Mouse (Mus musculus) G1E (cell line): ENCODE measurements around the gene Mmp24. TPM values are rescaled to one million over a fixed set of nuclear protein-coding genes. Genes with fewer than 3 reads are reported as not detected.

Experiments
- ATAC-seq: 2 replicates; pipeline ENCODE4 v1.8.0; 2016; ENCODE audit warnings: mild to moderate bottlenecking; ENCODE audit not compliant: insufficient number of reproducible peaks, poor library complexity, low FRiP score, severe bottlenecking; ENCODE audit errors: extremely low read depth
- DNase-seq: peaks from one replicate; pipeline ENCODE4 v3.0.0; 2012; ENCODE audit warnings: low spot score
- H3K27me3 ChIP-seq: 2 replicates; pipeline ENCODE4 v1.6.1; 2012; ENCODE audit warnings: mild to moderate bottlenecking, low read length, inconsistent platforms; ENCODE audit not compliant: insufficient read depth
- H3K36me3 ChIP-seq: replicated peaks from 2 replicates; pipeline ENCODE3; 2012; ENCODE audit warnings: mild to moderate bottlenecking, inconsistent platforms
- H3K4me1 ChIP-seq: 2 replicates; pipeline ENCODE4 v1.6.1; 2012; ENCODE audit warnings: low read depth, low read length, inconsistent platforms, mixed read lengths; ENCODE audit not compliant: insufficient read depth
- H3K4me3 ChIP-seq: 2 replicates; pipeline ENCODE4 v1.5.1; 2012; ENCODE audit warnings: low read depth, mild to moderate bottlenecking, inconsistent platforms, low read length, moderate library complexity, mixed read lengths
- H3K9me3 ChIP-seq: replicated peaks from 2 replicates; pipeline ENCODE4 v1.6.1; 2012; ENCODE audit warnings: inconsistent platforms
- CTCF ChIP-seq: IDR thresholded peaks from 2 replicates; pipeline ENCODE4 v1.5.1; 2012; ENCODE audit warnings: low read depth, low read length, inconsistent platforms, mixed read lengths
- GATA1 ChIP-seq: IDR thresholded peaks from 2 replicates; pipeline ENCODE4 v1.6.1; 2012; ENCODE audit warnings: borderline replicate concordance, low read length, inconsistent platforms, mixed read lengths
- GATA2 ChIP-seq: IDR thresholded peaks from 2 replicates; pipeline ENCODE4 v1.6.1; 2012; ENCODE audit warnings: low read depth, low read length, inconsistent platforms, borderline replicate concordance
- POLR2AphosphoS5 ChIP-seq: IDR thresholded peaks from 2 replicates; pipeline ENCODE4 v1.6.1; 2012; ENCODE audit warnings: low read depth, low read length, inconsistent platforms; ENCODE audit not compliant: insufficient replicate concordance
- TAL1 ChIP-seq: conservative IDR thresholded peaks from 2 replicates; pipeline ENCODE4 v1.6.1; 2012; ENCODE audit warnings: low read depth, low read length, inconsistent platforms, mixed read lengths
- polyA plus RNA-seq: library from polyadenylated mRNA; stranded (reverse); fragments of >175 nt; gene quantifications from 2 replicates; pipeline ENCODE4 v1.2.3, GENCODE M21; 2012
- total RNA-seq, 2 experiments: library from RNA; stranded (forward) in 1 of 2; stranded (reverse) in 1 of 2; fragments of 200-1000 nt in 1 of 2; fragments of >200 nt in 1 of 2; fragmentation: Nextera tagmentation in 1 of 2; gene quantifications; 2 replicates each; pipeline ENCODE4 v1.2.3; 2014 to 2017

The Mmp24 gene
- total and polyA plus RNA-seq, 3 experiments: 0.05 TPM; not detected in 2

- peak; percentile 44 for DNase-seq
- Histone ChIP-seq H3K4me3 (peak overlapping the region; percentile 49; the same call in 1 of the 2 replicates), H3K27me3 (peaks cover 42% of the 10 kb centered on the region), H3K9me3 (0 out of 2 replicates have a peak, but pooled peaks cover 3% of the 10 kb centered on the region), H3K36me3 (no peaks in the 10 kb centered on the region), H3K4me1 (peaks cover 7% of the 10 kb centered on the region)
- no peak for ATAC-seq
- TF ChIP-seq POLR2AphosphoS5 (no peak), CTCF (no peak), GATA2 (no peak), TAL1 (no peak), GATA1 (no peak)
These were observed 632 bp downstream of the Mmp24 start for GRCm38 (mm10) chr2:155775685-155776263.

GRCm38 (mm10) chr2:155776824-155777687, 1.9 kb downstream of the Mmp24 start:
- peaks cover 40% of the 10 kb centered on the region for H3K27me3 ChIP-seq
- no peak for TF ChIP-seq TAL1
- no peak for TF ChIP-seq POLR2AphosphoS5
- no peak overlapping the region for H3K4me3 ChIP-seq
- 0 out of 2 replicates have a peak, but pooled peaks cover 3% of the 10 kb centered on the region for H3K9me3 ChIP-seq
- no peak for DNase-seq
- peaks cover 7% of the 10 kb centered on the region for H3K4me1 ChIP-seq
- ATAC-seq: no peak
- H3K36me3 ChIP-seq: no peaks in the 10 kb centered on the region

DNA sequence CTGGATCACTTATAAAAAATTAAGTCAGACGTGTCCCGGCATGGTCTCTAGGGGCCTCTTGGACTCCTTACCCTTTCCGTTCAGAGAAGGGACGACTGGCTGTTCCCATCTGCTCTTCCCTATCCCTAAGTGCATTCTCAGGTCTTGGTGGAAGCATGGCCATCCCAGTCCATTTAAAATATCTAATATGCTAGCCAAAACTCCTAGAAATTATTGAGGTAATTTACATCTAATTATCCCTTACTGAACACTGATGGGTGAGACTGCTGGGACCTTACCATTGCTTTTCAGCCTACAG, 2.5 kb downstream of the Mmp24 start:
- Histone ChIP-seq H3K4me1 (peaks cover 7% of the 10 kb centered on the region), H3K36me3 (no peaks in the 10 kb centered on the region), H3K4me3 (no peak overlapping the region), H3K9me3 (0 out of 2 replicates have a peak, but pooled peaks cover 3% of the 10 kb centered on the region), H3K27me3 (peaks cover 40% of the 10 kb centered on the region)
- TF ChIP-seq POLR2AphosphoS5 (no peak), TAL1 (no peak), GATA1 (no peak), CTCF (no peak), GATA2 (no peak)
- ATAC-seq (no peak), DNase-seq (no peak)

- Histone ChIP-seq H3K27me3 (peaks cover 38% of the 10 kb centered on the region), H3K4me1 (peaks cover 7% of the 10 kb centered on the region), H3K9me3 (0 out of 2 replicates have a peak, but pooled peaks cover 3% of the 10 kb centered on the region), H3K4me3 (no peak overlapping the region), H3K36me3 (no peaks in the 10 kb centered on the region)
- DNase-seq (no peak), ATAC-seq (no peak)
- TF ChIP-seq GATA1 (no peak), GATA2 (no peak), POLR2AphosphoS5 (no peak), TAL1 (no peak), CTCF (no peak)
These were observed 2.9 kb downstream of the Mmp24 start for GRCm38 (mm10) chr2:155778004-155778403.

DNA sequence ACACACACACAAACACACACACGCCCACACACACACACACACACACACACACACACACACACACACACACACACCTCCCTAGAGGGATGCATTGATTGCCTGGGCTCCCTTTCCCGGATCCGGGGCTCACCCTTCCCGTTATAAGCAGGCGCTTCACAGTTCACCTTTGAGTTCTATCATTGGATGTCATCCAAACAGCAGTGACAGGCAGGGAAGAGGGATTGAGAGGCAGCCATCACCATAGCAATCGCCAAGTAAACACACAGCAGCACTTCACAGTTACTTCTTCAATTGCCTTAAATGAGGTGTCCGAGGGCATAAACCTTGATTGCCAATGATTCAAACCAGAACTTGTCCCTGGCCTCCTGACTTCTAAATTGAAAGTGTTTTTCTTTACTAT, 3.9 kb downstream of the Mmp24 start:
- H3K36me3 ChIP-seq: no peaks in the 10 kb centered on the region
- ATAC-seq (no peak), DNase-seq (no peak)
- TF ChIP-seq TAL1 (no peak), GATA2 (no peak), CTCF (no peak), POLR2AphosphoS5 (no peak), GATA1 (no peak)
- H3K9me3 ChIP-seq: 0 out of 2 replicates have a peak, but pooled peaks cover 3% of the 10 kb centered on the region
- no peak overlapping the region for H3K4me3 ChIP-seq
- H3K27me3 ChIP-seq: peaks cover 31% of the 10 kb centered on the region
- peaks cover 7% of the 10 kb centered on the region for H3K4me1 ChIP-seq

DNA sequence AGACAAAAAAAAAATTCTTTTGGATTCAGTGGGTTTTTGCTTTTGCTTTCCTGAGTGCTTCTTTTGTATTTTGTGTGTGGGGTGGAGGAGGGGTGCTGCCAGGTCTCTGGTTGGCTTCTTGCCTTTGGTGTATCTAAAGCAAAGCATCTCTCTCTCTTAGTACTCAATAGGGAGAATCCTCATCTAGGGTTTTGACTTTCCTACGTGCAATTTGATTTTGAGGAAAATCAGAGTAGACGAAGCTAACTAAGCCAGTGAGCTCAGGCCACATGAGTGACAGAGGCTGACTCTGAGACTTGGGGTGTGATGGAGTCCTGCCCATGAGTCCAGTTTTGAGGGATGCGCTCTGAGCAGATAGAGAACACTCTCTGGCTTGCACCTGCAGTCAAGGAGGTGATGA, 4.4 kb downstream of the Mmp24 start:
- 0 out of 2 replicates have a peak, but pooled peaks cover 3% of the 10 kb centered on the region for H3K9me3 ChIP-seq
- TF ChIP-seq POLR2AphosphoS5 (no peak), GATA2 (no peak), TAL1 (no peak), GATA1 (no peak), CTCF (no peak)
- ATAC-seq (no peak), DNase-seq (no peak)
- peaks cover 29% of the 10 kb centered on the region for H3K27me3 ChIP-seq
- peaks cover 7% of the 10 kb centered on the region for H3K4me1 ChIP-seq
- H3K4me3 ChIP-seq: no peak overlapping the region
- no peaks in the 10 kb centered on the region for H3K36me3 ChIP-seq
